Mouse (Mus musculus): ENCODE measurements around the gene 2310079G19Rik. TPM values are rescaled to one million over a fixed set of nuclear protein-coding genes. Genes with fewer than 3 reads are reported as not detected.

Gene 2310079G19Rik
- polyA plus RNA-seq, 1 experiment from 2014 or later, result not detected

Other genes with a start within 250 kb of the 2310079G19Rik start
- gene Cldn17, start 120.7 kb downstream of the 2310079G19Rik start, polyA plus RNA-seq (2015; fragmentation: Nextera tagmentation; extraction: Ambion mirVana), result not detected in 2 replicates
- 1.1 and 1.2 TPM in 2 replicates for gene Cldn8, start 64.5 kb downstream of the 2310079G19Rik start, polyA plus RNA-seq (2015; fragmentation: Nextera tagmentation; extraction: Ambion mirVana)
- gene Krtap24-1, start 15.4 kb downstream of the 2310079G19Rik start, polyA plus RNA-seq (2015; fragmentation: Nextera tagmentation; extraction: Ambion mirVana), result not detected in 2 replicates
- gene Krtap26-1, start 20.1 kb upstream of the 2310079G19Rik start, polyA plus RNA-seq (2015; fragmentation: Nextera tagmentation; extraction: Ambion mirVana), result not detected in 2 replicates
- not detected in 2 replicates for gene Krtap27-1, start 44.0 kb upstream of the 2310079G19Rik start, polyA plus RNA-seq (2015; fragmentation: Nextera tagmentation; extraction: Ambion mirVana)
- not detected in 2 replicates for gene 2310061N02Rik, start 80.3 kb upstream of the 2310079G19Rik start, polyA plus RNA-seq (2015; fragmentation: Nextera tagmentation; extraction: Ambion mirVana)
- gene Krtap13-1, start 101.2 kb upstream of the 2310079G19Rik start, polyA plus RNA-seq (2015; fragmentation: Nextera tagmentation; extraction: Ambion mirVana), result not detected in 2 replicates
- gene Krtap13, start 124.0 kb upstream of the 2310079G19Rik start, polyA plus RNA-seq (2015; fragmentation: Nextera tagmentation; extraction: Ambion mirVana), result 0.22 TPM in 1 of 2 replicates, not detected in the other
- 0.14 TPM in 1 of 2 replicates, not detected in the other for gene 2310034C09Rik, start 131.2 kb upstream of the 2310079G19Rik start, polyA plus RNA-seq (2015; fragmentation: Nextera tagmentation; extraction: Ambion mirVana)
- gene 2310057N15Rik, start 146.5 kb upstream of the 2310079G19Rik start, polyA plus RNA-seq (2015; fragmentation: Nextera tagmentation; extraction: Ambion mirVana), result not detected in 2 replicates
- gene Gm5965, start 150.2 kb upstream of the 2310079G19Rik start, polyA plus RNA-seq (2015; fragmentation: Nextera tagmentation; extraction: Ambion mirVana), result not detected in 2 replicates
- not detected in 2 replicates for gene Gm20741, start 184.6 kb upstream of the 2310079G19Rik start, polyA plus RNA-seq (2015; fragmentation: Nextera tagmentation; extraction: Ambion mirVana)
- not detected in 2 replicates for gene Krtap15, start 192.5 kb upstream of the 2310079G19Rik start, polyA plus RNA-seq (2015; fragmentation: Nextera tagmentation; extraction: Ambion mirVana)
- gene Krtap14, start 198.5 kb upstream of the 2310079G19Rik start, polyA plus RNA-seq (2015; fragmentation: Nextera tagmentation; extraction: Ambion mirVana), result not detected in 2 replicates
- not detected in 2 replicates for gene Krtap19-1, start 241.7 kb upstream of the 2310079G19Rik start, polyA plus RNA-seq (2015; fragmentation: Nextera tagmentation; extraction: Ambion mirVana)
- gene Krtap19-2, start 246.6 kb upstream of the 2310079G19Rik start, polyA plus RNA-seq (2015; fragmentation: Nextera tagmentation; extraction: Ambion mirVana), result not detected in 2 replicates